Mouse (Mus musculus): Measurements from ENCODE around the gene Gm17334.
A peak's percentile ranks its signal among the peaks of the same experiment; 100 is the strongest.
"Not testable (repeated sequence)": the region's sequence is repeated elsewhere in the genome, so short reads cannot be mapped to it uniquely, and the experiment has no call there.

Gene Gm17334

DNA sequence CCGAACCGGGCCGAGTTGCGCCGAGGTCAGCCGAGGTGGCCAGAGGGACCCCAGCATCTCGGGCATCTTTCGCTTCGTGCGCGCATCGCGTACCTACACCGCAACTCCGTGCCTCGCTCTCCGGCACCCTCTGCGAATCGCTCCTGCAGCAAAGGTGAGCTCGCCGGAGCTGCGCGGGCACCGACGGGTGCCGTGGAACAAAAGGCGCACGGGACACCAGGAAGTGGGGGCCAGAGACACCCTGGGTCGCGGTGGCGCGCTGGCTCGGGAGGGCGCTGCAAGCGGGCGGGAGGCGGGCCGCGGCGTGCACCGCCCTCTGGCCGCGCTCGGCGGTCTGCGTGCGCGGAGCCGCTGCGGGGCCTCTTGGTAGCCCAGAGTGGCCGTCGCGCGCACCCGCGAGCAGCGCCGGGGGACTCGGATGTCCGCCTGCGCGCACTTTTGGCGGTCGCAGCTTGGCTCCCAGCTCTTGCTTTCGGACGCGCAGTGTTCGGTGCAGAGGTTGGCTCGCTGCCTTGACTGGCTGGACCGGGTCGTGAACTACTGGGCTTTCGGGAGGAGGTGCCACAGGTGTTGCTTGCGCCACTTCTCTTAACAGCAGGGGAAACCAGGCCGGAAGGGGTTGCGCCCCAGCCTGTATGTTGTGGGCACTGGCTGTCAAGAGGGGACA lies 2.7 kb downstream of the Gm17334 start:
- DNase-seq = peak; percentile 57 to 63

DNA sequence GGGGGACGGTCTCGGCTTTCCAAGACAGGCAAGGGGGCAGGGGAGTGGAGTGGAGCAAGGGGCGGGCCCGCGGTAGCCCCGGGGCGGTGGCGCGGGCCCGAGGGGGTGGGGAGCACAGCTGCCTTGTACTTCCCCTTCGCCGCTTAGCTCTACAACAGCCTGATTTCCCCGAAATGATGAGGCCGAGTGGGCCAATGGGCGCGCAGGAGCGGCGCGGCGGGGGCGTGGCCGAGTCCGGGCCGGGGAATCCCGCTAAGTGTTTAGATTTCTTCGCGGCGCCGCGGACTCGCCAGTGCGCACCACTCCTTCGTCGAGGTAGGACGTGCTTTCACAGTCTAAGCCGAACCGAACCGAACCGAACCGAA lies 3.2 kb downstream of the Gm17334 start, which contains the start of gene Irf1:
Gene Irf1, plus strand, starts transcription at position 255 of the 365 bp plus-strand sequence.
- peak; percentile 89 to 90 for DNase-seq

DNA sequence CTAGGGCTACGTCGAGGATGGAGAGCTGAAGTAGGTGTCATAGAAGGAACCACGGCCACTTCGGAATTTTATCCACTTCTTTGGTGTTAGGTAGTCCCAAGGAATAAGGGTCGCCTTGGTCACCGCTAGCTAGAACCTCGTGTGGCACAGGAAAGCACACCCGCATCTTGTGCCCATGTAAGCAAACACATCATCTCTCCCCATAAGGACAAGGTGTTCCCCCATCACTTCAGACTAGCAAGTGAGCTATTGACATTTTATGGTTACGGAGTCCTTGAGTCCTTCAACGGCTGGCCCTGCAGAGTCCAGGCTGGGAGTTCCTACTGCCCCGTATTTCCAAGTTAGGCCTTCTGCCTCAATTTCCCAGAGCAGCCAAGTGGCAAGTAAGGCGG lies 3.8 kb downstream of the Gm17334 start:
- DNase-seq = no peak

DNA sequence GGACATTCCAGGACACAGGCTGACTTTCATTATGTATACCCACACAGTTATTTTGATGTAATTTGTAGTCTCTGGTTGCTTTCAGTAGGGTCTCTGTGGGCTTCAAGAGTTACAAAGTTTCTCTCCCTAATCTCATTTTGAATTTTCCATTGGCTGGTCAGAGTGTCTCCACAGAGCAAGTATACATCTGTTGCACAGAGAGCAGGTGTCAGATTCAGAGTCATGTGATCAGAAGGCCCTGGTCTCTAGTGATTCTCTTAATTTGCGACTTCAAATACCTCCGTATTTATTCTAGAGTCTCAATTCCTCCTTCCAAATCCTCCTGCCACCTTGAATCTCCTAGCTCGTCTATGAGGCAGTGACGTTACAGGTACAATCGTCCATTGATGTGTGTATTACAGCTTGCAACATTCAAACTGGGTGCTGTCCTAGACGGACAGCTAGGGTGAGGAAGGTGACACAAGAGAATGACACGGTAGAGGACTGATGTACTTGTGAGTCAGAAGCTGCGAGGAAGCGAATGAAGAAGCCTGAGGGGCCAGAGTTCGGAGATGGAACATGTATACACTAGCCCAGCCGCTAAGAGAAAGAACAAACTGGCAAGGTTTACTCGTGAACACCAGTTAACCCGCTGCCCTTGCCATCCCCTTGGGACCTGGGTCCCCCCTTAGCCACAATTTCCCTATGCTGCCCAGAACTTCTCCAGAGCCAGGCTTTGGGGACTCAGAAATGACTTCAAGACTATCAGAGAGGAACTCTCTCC lies 4.4 kb downstream of the Gm17334 start:
- DNase-seq = no peak

DNA sequence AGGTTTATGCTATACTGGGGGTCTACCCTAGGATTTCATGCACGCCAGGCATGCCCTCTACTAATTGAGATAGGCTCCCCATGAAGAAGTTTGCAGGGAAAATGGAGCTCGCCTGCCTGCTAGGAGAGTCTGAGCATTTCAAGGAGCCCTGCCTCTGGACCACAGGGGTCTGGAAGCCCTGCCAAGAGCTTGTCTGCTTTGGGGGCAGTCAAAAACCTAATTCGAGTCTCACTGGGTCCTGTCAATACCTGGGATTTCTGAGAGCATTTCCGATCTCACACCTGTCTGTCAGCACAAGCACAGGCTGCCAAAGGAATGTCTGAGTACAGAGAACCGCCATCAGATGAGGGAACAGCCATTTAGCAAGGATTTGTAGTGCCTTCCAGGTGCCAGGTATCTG lies 8.4 kb downstream of the Gm17334 start:
- no peak for DNase-seq

DNA sequence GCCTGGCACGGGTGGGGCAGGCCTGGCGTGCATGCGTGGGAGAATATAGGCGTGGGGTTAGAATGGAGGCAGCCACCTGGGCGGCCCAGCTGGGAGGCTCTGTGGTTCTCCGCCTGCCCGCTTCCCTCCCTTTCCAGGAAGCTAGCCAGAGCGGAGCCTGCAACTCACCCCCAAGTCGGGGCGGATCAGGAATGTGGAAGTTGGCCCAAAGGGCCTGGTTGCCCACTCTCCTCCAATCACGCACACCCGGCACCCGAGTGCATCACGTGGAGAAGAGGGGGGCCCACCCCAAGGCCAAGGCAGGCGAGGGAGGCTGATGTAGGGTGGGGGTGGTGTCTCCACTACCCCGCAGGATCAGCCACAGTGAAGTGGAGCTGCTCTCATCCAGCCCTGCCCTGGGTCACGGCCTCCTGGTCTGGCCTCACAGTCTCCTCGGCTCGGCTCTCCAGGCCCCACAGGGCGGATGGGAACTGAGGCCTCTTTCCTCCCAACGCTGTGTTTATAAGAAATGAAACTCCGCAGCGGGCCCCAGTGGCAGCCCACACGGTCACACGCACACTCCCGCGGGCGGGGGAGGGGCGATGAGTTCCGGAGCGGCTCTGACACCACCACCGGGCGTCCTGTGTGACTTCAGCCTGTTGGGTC lies 9.4 kb downstream of the Gm17334 start:
- peak; percentile 89 to 90 for DNase-seq

DNA sequence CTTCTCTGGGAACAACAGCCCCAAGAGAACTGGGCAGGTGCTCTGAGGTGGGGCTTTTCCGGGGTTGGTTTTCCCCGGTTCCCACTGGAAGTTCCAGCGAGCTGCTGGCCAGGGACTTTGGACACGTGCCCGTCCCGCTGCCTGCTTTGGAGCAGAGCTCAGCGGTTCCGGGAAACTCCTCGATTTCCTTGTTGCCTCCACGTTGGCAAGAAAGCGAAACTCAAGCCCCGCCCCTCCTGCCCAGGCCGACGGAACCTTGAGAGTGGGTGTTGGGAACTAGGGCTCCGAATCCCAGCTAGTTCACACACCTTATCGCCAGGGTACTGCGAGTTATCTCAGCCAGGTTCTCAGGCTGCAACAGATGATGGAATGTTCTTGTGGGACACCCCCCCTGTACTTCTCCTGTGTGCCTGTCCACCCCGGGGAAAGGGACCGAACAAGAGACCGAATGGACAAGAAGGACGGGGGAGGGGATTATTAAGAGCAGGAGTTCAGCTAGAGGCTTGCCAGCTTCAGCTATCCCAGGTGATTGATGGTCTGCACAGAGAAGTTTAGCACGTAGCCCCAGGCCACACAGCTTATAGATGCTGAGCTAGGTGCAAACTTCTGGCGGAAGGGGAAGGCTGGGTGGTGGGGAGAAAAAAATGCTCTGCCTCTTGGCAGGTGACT lies 10.0 kb downstream of the Gm17334 start:
- peak; percentile 93 to 95 for DNase-seq

DNA sequence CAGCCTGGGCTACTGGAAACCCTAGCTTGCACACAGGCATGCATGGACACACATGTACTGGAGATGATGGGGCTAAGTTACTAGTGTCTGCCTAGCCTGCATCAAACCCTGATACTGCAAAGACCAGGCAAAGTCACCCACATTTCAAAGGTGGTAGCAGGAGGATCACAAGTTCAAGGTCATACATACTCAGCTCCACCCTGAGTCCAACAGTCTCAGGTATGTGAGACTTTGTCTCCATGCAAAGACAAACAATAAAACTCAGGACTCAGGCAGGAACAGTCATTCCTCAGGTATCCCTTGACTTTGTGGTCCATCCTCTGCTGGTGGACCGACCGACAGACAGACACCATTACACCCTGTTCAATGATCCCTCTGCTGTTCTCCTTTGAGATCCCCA lies 10.6 kb downstream of the Gm17334 start:
- no peak for DNase-seq

DNA sequence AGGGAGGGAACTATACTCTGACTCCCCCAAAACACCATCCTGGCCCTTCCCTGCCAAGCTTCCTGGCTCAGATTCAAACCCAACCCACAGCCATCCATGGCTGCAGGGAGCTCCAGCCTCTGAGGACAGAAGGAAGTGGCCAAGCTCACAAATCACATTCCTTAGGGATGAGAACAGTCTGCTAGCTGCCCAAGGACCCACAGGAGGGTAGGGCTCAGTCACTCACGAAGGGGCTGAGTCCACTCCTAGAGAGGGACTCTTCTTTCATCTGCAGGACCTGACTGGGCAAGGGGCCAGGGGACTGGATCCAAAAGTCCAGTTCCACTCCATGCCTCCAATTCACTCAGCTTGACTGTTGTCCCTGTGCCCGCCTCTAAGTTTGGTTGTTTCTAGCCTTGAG lies 11.2 kb downstream of the Gm17334 start:
- DNase-seq = peak; percentile 94

DNA sequence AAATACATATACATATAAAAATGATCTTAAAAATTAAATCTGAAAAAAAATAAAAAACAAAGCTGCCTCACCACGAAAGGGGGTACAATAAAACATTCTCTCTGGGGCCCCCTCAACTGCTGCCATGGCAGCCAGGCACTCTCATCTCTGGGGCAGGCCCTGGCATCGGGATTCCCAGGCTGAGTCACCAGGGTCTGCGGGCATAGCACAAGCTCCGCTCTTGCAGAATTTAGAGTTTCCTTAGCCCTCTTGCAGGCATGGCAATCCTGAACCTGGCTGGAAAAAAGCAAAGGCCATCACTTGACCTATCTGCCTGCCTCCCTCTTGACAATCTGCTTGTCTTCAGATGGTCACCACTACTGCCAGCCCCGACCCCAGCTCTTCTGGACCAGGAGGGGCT lies 11.7 kb downstream of the Gm17334 start:
- no peak for DNase-seq

DNA sequence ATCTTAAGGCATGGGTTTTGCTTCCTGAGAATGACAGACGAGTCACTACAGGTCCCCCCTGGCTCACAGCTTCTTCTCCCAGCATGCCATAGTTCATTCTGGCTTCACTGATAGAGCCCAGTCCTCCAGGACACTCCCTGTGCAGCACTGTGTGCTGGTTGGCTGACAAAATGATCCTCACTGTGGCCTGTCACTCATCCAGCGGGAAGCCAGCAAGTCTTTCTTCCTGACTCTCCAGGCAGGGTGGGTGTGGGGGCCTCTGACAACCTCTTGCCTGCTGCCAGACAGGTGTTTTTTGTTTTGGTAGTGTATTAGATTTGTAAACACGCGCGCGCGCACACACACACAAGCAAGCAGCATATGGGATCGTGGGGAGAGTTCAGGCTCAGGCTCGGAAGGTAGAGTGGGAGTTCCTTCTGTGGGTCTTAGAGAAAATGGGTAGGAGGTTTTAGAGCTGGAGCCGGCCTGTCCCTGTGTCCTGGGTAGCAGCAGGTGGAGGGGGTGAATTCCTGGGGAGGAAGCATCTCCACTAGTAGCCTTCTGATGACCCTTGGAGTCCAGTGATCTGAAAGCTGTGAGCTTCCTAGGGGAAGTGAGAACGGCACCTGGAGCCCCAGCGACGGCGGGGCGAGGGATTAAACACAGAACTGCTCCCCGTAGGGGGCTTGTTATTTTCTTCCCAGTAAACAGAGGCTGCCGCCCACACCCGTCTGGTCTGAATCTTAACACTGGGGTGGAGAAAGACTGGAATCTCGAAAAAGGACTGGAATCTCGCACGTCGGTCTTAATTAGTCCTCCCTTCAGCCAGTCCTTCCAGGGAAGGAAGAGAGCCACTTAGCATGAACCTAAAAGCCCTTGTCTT lies 13.2 kb downstream of the Gm17334 start:
- DNase-seq = no peak

DNA sequence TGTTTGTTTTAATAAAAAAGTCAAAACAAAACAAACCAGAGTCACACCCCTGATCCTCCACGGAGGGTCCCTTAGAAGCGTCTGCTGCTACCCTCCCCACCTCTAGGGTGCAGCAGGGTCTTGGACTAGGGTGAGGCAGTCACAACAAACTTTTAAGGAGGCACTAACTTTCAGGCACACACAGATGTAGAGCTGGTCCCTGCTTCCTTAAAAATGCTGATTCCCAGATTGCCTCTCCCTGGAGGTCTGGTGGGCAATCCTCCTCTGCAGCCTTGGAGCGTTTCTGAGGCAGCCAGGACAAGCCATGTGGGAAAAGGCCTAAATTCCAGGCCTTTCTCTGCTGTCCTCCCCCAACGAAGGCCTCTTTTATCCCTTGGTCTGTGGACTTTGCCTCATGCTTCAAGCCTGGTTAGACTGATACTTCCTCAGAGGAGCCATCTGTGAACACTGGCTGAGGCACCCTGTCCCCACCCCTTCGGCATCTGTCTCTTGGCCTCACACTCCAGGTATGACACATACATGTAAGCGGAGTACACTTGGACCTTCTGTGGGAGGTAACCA lies 14.1 kb downstream of the Gm17334 start:
- no peak for DNase-seq

DNA sequence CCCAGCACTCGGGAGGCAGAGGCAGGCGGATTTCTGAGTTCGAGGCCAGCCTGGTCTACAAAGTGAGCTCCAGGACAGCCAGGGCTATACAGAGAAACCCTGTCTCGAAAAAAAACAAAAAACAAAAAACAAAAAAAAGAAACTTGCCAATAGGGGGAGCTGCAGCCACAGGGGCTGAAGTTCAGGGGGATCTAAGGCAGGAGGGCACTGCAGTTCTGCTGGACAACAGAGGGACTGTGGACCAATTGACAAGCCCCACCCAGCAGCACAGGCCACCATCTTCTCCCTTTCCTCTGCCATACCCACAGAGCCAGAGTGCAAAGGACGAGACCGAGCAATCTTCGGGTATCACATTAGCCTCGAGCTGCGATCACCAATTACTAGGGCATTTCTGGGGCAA lies 15.0 kb downstream of the Gm17334 start:
- not testable (repeated sequence) for DNase-seq

DNA sequence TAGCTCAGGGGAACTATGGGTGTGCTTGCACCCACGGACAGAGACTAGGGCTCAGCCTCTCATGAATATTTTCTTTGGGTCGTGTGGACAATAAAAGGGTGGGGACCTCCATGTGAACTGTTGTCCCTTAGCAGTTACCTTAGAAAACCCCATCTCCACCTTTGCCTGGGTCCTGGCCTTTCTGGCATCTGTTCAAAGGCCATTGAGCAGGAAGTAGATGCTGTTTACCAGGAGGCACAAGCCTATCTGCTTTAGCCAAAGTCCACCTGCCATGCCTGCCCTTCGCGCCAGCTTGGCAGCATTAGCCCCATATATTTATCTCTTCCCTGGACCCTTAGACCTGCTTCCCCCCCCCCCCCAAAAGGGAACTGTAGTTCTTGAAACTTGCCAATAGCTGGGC lies 15.4 kb downstream of the Gm17334 start:
- DNase-seq = no peak

DNA sequence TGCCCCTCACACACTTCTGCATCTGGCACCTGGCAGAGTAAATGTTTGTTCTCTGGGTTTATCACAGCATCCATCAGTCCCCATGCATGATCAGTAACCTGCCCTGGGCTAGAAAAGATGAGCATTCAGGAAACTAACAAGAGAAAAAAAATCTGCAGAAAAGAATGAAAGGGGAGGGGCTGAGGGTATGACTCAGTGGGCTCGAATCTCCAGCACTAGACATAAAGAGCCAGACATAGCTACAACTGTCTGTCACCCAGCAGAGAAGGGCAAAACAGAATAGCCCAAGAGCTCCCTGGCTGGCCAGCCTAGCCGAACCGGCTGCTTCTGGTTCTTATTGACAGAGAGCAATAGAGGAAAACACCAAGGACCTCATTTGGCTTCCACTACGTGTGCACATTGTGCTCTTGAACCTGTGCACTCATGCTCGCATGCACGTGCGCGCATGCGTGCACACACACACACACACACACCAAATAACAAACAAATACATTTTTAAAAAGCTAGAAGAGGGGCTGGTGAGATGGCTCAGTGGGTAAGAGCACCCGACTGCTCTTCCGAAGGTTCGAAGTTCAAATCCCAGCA lies 17.9 kb downstream of the Gm17334 start:
- no peak for DNase-seq

DNA sequence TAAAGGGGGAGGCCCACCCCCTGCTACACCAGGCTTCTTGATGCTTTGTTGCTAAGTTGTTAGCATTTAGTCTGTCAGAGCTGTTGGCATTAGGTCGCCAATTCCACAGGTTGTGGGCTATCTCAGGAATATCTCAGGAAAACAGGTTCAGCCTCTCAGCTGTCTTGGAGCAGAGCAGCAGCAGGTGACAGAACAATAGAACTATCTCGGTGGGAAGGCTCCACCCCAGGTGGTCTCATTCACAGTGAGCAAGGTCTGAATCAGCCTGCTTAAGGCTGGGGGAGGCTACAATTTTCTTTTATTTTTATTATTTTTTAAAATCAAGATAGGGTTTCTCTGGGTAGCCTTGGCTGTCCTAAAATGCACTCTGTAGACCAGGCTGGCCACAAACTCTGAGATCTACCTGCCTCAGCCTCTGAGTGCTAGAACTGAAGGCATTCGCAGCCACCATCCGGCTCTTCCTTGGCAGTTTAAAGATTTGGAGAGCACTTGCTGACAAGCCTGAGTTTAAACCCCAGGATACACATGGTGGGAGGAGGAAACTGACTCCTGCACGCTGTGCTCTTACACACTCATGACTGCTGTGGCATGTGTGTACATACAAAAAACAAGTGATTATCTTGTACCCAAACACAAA lies 23.2 kb downstream of the Gm17334 start:
- DNase-seq = no peak

DNA sequence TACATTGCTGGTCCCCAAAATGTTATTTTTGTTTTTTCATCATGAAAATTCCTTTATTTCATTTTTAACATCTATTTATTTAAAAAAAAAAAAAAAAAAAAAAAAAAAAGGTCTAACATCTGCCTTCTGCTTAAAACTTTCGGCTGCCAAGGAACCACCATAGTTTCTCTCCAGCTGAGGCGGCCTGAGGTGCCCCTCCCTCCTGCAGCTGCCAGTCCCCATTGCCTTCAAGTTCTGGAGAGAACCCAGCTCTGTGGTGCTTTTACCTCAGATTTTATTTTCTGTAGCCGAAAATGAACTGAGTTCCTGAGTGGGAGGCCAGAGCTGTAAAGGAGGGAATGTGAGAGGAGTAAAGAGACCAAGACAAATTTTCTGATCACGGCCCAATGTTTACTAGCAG lies 23.7 kb downstream of the Gm17334 start:
- no peak for DNase-seq

DNA sequence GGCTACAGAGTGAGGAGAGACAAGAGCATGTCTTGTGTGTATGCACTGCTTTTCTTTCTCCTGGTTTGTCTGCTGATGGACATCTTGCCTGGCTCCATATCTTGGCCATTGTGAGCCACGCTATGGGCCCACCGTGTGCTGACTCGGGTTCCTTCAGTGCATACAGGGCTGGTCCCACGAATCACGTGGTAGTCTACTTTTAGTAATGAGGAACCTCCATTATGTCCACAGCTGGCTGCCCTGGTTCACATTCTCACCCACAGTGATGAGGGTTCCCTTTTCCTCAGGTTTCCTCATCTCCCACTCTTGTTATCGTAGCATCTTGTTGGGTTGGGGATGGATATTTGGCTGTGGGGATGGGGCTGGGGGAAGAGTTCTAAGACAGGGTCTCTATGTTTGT lies 24.4 kb downstream of the Gm17334 start:
- DNase-seq = no peak

DNA sequence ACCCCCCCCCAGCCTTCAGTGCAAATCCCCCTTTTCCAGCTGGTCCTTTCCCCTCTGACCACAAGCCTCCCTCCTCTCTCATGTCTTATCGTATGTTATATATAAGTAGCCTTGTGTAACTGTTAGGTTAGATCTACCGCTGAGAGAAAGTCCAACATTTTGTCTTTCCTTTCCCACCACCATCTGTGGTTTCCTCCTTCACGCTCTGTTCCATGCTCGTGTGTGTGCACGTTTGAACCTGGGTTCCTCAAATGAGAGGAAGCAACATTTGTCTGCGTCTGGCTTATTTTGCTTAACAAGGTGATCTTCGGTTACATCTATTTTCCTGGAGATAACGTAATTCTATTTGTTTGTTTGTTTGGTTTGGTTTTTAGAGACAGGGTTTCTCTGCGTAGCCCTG lies 25.0 kb downstream of the Gm17334 start:
- no peak for DNase-seq

DNA sequence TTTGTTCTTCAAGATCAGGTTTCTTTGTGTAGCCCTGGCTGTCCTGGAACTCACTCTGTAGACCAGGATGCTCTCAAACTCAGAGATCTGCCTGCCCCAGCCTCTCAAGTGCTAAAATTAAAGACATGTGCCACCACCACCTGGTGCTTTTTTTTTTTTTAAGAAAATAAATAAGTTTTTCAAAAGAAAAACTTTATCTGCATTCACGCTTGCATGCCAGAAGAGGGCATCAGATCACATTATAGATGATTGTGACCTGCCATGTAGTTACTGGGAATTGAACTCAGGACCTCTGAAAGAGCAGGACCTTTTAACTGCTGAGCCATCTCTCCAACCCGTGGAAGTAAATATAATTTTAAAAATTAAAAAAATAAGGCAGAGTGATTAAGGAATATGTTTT lies 27.7 kb downstream of the Gm17334 start:
- DNase-seq = no peak

DNA sequence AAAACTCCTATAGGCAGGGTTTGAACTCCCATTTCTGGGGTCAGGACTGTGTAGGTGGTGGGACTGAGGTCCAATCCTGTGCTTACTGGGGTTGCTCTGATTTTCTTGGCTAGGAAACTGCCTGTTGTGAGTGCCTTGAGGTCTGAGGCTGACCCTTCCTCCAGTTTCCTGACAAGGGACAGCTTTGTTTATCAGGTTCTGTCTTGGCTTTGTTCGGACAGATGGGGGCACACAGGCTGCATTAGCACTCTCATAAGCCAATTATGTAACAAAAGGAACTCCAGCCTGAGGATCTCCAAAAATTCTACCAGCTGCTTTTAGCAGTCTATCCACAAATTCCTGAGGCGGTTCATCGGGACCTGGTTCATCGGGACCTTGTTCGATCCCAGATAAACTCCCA lies 30.6 kb downstream of the Gm17334 start:
- DNase-seq = no peak
